Mouse (Mus musculus) lung, embryonic 14.5 days (tissue): ENCODE data around the gene Iqschfp. TPM values are rescaled to one million over a fixed set of nuclear protein-coding genes. Genes with fewer than 3 reads are reported as not detected.

ENCODE experiments used
- ATAC-seq: fragments of 200-750 bp; cut with Nextera tagmentation; 2 replicates; pipeline ENCODE4 v1.8.0; 2017; ENCODE audit warnings: mild to moderate bottlenecking, moderate TSS enrichment, moderate library complexity; ENCODE audit not compliant: insufficient read depth
- DNase-seq: peaks from one replicate; pipeline ENCODE4 v3.0.0-alpha.2; 2015
- H3K27ac ChIP-seq: fragments of 300-500 bp; sonication (generic); 2 replicates; pipeline ENCODE4 v1.5.1; 2014; ENCODE audit warnings: low read depth, mild to moderate bottlenecking, moderate library complexity
- H3K27me3 ChIP-seq: fragments of 300-500 bp; sonication (generic); 2 replicates; pipeline ENCODE4 v1.6.1; 2014; ENCODE audit warnings: low read length, control low read depth; ENCODE audit not compliant: insufficient read depth
- H3K36me3 ChIP-seq: fragments of 300-500 bp; sonication (generic); 2 replicates; pipeline ENCODE4 v1.6.1; 2014; ENCODE audit warnings: control low read depth; ENCODE audit not compliant: insufficient read depth
- H3K4me1 ChIP-seq: fragments of 300-500 bp; sonication (generic); 2 replicates; pipeline ENCODE4 v1.6.1; 2014; ENCODE audit warnings: antibody characterized with exemption, control low read depth; ENCODE audit not compliant: insufficient read depth
- H3K4me2 ChIP-seq: fragments of 300-500 bp; sonication (generic); 2 replicates; pipeline ENCODE4 v1.6.1; 2014; ENCODE audit warnings: mild to moderate bottlenecking
- H3K4me3 ChIP-seq: fragments of 300-500 bp; sonication (generic); 2 replicates; pipeline ENCODE4 v1.5.1; 2014; ENCODE audit warnings: low read depth, low read length
- H3K9ac ChIP-seq: fragments of 300-500 bp; sonication (generic); 2 replicates; pipeline ENCODE4 v1.6.1; 2014
- H3K9me3 ChIP-seq: fragments of 300-500 bp; sonication (generic); 2 replicates; pipeline ENCODE4 v1.6.1; 2016; ENCODE audit warnings: low read depth, low read length, control low read depth
- CTCF ChIP-seq: IDR thresholded peaks from 2 replicates; pipeline ENCODE4 v1.5.1; 2016; ENCODE audit warnings: antibody characterized with exemption, low read depth
- WGBS: fragments of 180-500 bp; shearing (Covaris S2); extraction: QIAGEN DNeasy Blood & Tissue Kit; methylation state at CpG from one replicate; pipeline ENCODE4 v1.1.7; 2014; 5-methylcytosine and 5-hydroxymethylcytosine counted together
- polyA plus RNA-seq: library from polyadenylated mRNA; unstranded; fragments of >200 nt; fragmentation: Nextera tagmentation; extraction: Ambion mirVana; gene quantifications from 2 replicates; pipeline ENCODE4 v1.2.1, GENCODE M21; 2014

Gene Iqschfp
- polyA plus RNA-seq, 1 experiment from 2014 or later: not detected

DNA sequence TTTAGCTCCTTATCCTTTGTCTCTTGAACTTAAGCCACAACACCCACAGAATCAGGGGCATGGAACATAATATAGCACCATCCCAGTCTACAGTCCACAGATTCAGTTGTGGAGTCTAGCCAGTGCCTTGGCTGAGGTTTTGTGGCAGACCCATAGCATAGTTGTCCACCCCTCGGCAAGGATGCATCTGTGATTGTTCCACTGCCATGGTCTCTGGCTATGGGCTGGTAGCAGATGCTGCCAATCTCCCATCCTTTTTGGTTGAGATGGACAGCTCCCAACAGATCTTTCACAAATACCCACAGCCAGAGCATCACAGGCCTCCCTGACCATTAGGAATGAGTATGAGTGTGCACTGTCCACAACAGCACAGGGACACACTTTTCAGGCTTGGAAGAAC is 5.9 kb upstream of the Iqschfp start:
- Histone ChIP-seq H3K27ac (no peak overlapping the region), H3K9ac (no peak overlapping the region), H3K36me3 (no peaks in the 10 kb centered on the region), H3K4me3 (no peak overlapping the region), H3K27me3 (no peaks in the 10 kb centered on the region), H3K4me1 (no peaks in the 10 kb centered on the region), H3K9me3 (no peaks in the 10 kb centered on the region), H3K4me2 (no peak overlapping the region)
- no peak for ATAC-seq
- 75% methylated on average over 1 of the region's 1 CpGs for WGBS
- DNase-seq: no peak
- no peak for TF ChIP-seq CTCF

DNA sequence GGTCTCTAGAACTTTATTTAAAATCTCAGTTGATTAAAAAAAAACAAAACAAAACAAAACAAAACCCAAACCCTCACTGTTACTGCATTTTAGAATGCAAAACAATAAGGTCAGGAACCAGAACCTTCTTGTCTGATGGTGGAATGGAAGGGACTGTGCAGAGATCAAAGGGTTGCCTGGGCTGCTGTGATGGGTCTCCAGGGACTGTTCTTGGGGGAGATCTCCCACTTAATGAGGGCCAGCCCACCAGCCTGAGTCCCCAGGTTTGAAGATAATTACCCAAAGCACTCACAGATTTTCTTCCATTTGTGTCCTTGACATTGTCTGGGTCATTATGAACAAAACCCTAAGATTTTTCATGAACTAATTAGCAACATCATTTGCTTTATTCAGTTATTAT is 4.8 kb upstream of the Iqschfp start:
- no peaks in the 10 kb centered on the region for H3K9me3 ChIP-seq
- TF ChIP-seq CTCF: no peak
- H3K27me3 ChIP-seq: no peaks in the 10 kb centered on the region
- H3K4me2 ChIP-seq: no peak overlapping the region
- no peaks in the 10 kb centered on the region for H3K4me1 ChIP-seq
- no peak overlapping the region for H3K4me3 ChIP-seq
- H3K9ac ChIP-seq: no peak overlapping the region
- no peaks in the 10 kb centered on the region for H3K36me3 ChIP-seq
- no peak overlapping the region for H3K27ac ChIP-seq
- no peak for DNase-seq
- ATAC-seq: no peak

GRCm38 (mm10) chr3:67892768-67893167 is 736 bp downstream of the Iqschfp start:
- Histone ChIP-seq H3K9me3 (no peaks in the 10 kb centered on the region), H3K4me1 (no peaks in the 10 kb centered on the region), H3K4me2 (no peak overlapping the region), H3K9ac (no peak overlapping the region), H3K36me3 (no peaks in the 10 kb centered on the region), H3K27ac (no peak overlapping the region), H3K27me3 (no peaks in the 10 kb centered on the region), H3K4me3 (no peak overlapping the region)
- TF ChIP-seq CTCF: no peak
- 77% methylated on average over 10 of the region's 10 CpGs for WGBS
- no peak for ATAC-seq
- DNase-seq: no peak

DNA sequence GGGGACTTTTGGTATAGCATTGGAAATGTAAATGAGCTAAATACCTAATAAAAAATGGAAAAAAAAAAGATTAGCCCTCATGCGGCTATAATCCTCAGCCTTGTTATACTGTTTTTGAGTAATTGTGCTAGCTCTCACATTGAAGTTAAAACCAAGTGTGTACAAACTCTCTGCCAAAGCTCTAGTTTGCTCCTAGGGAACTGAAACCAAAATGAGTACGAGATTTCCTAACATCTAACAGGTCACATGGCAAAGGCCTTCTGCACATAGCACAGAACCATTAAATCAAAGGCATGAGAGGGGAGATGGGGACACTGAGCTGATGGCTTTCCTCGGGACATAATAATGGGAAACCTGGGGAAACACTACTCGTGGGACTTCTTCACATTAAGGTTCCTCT is 10.5 kb downstream of the Iqschfp start:
- no peak for TF ChIP-seq CTCF
- Histone ChIP-seq H3K9me3 (no peaks in the 10 kb centered on the region), H3K4me2 (no peak overlapping the region), H3K27ac (no peak overlapping the region), H3K9ac (no peak overlapping the region), H3K36me3 (no peaks in the 10 kb centered on the region), H3K27me3 (no peaks in the 10 kb centered on the region), H3K4me3 (no peak overlapping the region), H3K4me1 (no peaks in the 10 kb centered on the region)
- 75% methylated on average over 4 of the region's 4 CpGs for WGBS
- DNase-seq: no peak
- no peak for ATAC-seq

DNA sequence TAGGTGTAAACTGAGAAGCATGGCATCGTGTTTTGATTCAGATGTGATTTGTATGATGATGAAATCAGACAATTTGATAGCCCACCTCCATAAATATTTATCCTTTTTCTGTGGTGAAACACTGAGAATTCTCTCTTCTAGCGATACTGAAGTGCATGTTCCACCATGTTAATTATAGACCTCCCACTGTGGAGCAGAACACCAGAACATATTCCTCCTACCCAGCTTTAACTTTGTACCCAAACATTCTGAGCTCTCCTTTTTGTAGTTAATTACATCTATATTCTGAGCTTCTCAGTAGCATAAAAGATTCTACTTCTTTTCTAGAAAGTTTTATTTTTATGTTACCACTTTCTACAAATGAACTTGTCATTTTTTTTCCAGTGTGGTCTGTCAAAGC is 16.6 kb downstream of the Iqschfp start:
- no peak for DNase-seq
- no peak overlapping the region for H3K27ac ChIP-seq
- no peaks in the 10 kb centered on the region for H3K36me3 ChIP-seq
- no peak overlapping the region for H3K9ac ChIP-seq
- no peak overlapping the region for H3K4me3 ChIP-seq
- ATAC-seq: no peak
- no peak overlapping the region for H3K4me2 ChIP-seq
- no peaks in the 10 kb centered on the region for H3K27me3 ChIP-seq
- WGBS: 80% methylated on average over 2 of the region's 2 CpGs
- H3K4me1 ChIP-seq: no peaks in the 10 kb centered on the region
- no peak for TF ChIP-seq CTCF
- no peaks in the 10 kb centered on the region for H3K9me3 ChIP-seq

DNA sequence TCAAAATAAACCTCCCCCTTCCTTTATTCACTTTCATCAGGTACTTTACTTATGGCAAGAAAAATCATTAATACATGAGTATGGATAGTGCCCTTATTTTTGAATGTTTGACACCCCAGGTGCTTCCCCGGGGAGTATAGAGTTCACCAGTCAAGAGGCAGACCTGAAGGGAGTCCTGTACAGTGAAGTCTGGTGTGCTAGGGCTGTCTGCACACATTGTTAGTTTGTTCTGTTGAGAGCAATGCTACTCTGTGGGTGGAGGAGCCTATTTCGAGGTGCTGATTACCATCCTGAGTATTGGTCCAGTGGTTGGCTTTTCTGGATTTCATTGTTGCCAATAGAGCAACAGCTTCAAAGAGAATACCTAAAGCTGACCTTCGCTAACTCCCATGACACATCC is 26.1 kb downstream of the Iqschfp start:
- H3K4me3 ChIP-seq: no peak overlapping the region

DNA sequence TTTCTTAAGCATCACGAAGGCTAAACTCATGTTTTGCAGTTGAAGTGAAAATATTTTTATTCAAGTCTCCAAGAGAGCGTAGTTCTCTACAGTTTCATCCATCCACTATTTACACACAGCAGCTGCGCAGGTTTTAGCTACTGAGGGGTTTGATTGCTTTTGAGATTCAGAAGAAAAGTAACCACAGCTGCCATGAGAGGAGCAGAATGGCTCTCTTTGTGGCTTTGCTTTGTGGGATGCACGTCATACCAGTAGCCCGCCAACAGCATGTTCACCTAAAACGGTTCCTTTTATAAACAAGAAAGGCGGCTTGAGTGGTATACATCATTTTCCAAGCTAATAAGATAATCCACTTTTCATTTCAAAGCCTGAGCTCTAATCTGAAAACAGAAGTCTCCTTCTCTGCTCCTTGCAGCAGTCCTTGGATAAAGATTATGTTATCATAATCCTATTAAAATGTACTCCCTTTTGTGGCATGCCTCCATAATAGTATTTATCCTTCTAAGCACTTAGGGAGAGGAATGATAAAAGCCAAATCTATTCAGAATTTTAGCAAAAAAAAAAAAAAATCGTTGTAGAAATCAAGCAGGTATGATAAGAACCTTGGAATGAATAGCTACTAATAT is 26.7 kb downstream of the Iqschfp start:
- 50% methylated on average over 8 of the region's 8 CpGs for whole genome bisulfite sequencing
- Histone ChIP-seq H3K27me3 (no peaks in the 10 kb centered on the region), H3K27ac (no peak overlapping the region), H3K4me2 (no peak overlapping the region), H3K9ac (no peak overlapping the region), H3K4me1 (no peaks in the 10 kb centered on the region), H3K9me3 (no peaks in the 10 kb centered on the region), H3K36me3 (no peaks in the 10 kb centered on the region), H3K4me3 (no peak overlapping the region)
- TF ChIP-seq CTCF: no peak
- ATAC-seq (no peak), DNase-seq (peak; percentile 4)

More for the DNA sequence above, 26.1 kb downstream of the Iqschfp start:
- Histone ChIP-seq H3K9ac (no peak overlapping the region), H3K27ac (no peak overlapping the region), H3K9me3 (no peaks in the 10 kb centered on the region), H3K36me3 (no peaks in the 10 kb centered on the region), H3K27me3 (no peaks in the 10 kb centered on the region), H3K4me2 (no peak overlapping the region), H3K4me1 (no peaks in the 10 kb centered on the region)
- no peak for TF ChIP-seq CTCF
- WGBS: 75% methylated on average over 3 of the region's 3 CpGs
- DNase-seq (no peak), ATAC-seq (no peak)

DNA sequence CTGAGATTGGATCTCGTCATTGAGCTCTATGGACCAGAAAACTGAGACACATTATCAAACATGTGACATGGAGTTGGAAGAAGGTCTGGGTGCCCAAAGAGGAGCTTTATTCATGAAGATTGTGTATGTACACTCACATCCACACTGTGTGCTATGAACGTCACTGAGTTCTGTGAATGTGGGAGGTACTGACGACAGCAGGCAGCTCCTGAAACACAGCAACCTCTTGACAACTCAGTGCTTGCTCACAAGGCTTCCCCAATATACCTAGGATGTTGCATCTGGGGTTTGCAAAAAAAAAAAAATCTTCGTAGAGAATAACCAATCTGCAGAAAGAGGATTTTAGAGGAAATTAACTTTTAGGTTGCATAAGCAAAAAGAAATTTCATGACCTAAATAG is 31.1 kb downstream of the Iqschfp start:
- no peak for ATAC-seq
- Histone ChIP-seq H3K36me3 (no peaks in the 10 kb centered on the region), H3K4me3 (no peak overlapping the region), H3K4me1 (no peaks in the 10 kb centered on the region), H3K27ac (no peak overlapping the region), H3K9ac (no peak overlapping the region), H3K4me2 (no peak overlapping the region), H3K9me3 (no peaks in the 10 kb centered on the region), H3K27me3 (no peaks in the 10 kb centered on the region)
- no peak for DNase-seq
- 72% methylated on average over 4 of the region's 4 CpGs for WGBS
- no peak for TF ChIP-seq CTCF
